Mouse (Mus musculus) G1E-ER4 (cell line): ENCODE data around the gene Mrpl53. TPM values are rescaled to one million over a fixed set of nuclear protein-coding genes. Genes with fewer than 3 reads are reported as not detected.

Source experiments
- GATA1 ChIP-seq: IDR thresholded peaks from one replicate; pipeline ENCODE4 v1.8.0; 2012; ENCODE audit warnings: low read length, inconsistent platforms
- polyA plus RNA-seq: library from polyadenylated mRNA; stranded (reverse); fragments of >175 nt; gene quantifications from 2 replicates; pipeline ENCODE4 v1.2.3, GENCODE M21; 2012

Mrpl53 gene
- polyA plus RNA-seq, 1 experiment, result 81.4 TPM

DNA sequence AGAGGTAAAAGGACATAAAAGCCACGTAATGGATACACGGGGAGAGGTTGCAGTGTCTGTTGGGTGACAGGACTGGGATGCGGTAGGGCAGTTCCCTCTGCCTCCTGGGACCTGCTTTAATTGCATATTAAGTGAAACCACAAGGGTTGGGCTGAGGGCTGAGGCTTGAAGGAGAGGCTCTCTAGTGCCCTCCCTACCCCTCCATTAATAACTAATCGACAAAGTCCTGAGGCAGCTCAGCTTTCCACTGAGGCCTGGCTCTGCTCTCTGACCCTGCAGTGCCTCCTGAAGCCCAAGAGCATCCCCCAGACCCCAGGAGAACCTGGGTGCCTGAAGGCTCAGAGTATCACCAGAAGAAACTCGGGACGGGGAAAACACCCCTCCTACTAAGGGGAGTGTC lies 24.4 kb upstream of the Mrpl53 start:
- no peak for TF ChIP-seq GATA1

DNA sequence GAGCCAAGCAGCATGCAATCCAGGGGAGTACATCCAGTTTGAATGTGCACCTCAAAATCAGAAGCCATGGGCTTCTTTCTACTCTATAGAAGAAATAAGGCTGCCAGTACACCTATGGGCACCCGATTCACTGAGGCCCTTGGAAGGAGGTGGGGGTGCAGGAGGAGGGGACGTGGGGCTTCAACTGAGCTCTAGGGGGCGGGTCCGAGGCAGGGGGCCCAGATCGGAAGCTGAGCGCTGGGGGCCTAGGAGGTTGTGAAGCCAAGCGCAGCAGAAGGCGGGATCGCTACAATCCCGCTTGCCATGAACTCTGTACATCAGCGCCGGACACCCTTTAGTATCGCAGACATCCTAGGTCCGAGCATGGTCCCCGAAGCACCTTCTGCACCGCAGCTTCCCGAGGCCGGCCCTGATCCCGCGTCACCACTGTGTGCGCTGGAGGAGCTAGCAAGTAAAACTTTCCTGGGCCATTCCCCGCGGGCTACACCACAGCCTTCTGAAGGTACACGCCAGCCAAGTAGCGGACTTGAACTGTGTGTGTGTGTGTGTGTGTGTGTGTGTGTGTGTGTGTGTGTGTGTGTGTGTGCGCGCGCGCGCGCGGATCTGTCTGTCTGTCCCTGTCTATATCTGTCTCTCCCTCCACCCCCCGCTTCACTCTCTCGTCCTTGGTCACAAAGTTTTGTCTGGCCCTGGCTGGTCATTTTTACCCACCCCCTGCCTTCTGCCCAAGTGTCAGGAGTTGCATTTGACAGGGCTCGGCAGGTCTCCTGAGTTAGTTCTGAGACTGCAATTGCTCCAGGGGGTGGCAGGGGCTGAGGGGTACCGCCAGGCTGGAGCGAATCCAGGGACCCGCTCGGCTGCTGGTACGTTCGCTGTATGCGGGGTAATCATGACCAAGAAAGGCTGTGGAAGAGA lies 22.5 kb upstream of the Mrpl53 start, which contains the start of gene Lbx2:
Gene Lbx2 (plus strand): TSS at position 247 of the 915 bp plus-strand sequence.
- TF ChIP-seq GATA1, result no peak

DNA sequence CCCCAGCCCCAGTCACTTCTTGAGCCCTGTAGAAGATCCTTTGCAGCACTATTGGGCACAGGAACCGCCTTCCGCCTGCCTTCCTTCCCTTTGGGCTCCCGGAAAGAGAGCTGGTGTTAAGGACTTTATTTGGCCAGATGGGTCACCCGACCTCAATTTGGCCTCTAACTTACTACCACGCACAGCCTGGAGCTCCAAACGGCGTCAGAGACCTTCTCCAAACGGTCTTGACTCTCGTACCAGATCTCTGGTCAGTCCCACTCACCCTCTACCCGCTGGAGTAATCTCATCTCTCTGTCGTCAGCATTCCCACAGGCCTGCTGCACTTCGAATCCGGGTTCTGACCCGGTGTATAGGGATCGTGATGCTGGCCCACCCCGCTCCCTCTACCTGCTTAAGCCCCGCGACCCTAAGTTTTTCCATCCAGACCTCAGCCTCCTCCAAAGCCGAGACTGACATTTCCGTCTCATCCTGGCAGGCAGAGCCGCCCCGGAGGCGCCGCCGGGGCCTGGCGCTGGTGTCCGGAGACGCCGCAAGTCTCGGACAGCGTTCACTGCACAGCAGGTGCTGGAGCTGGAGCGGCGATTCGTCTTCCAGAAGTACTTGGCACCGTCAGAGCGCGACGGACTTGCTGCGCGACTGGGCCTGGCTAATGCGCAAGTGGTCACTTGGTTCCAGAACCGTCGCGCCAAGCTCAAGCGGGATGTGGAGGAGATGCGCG lies 21.5 kb upstream of the Mrpl53 start:
- TF ChIP-seq GATA1, result no peak

- TF ChIP-seq GATA1, result no peak
Measured at GRCm38 (mm10) chr6:83087926-83088260, 20.9 kb upstream of the Mrpl53 start.

- TF ChIP-seq GATA1, result no peak
Measured at GRCm38 (mm10) chr6:83092416-83093127, 16.3 kb upstream of the Mrpl53 start.

- TF ChIP-seq GATA1, result no peak
Measured at GRCm38 (mm10) chr6:83095968-83096367, 12.9 kb upstream of the Mrpl53 start.

DNA sequence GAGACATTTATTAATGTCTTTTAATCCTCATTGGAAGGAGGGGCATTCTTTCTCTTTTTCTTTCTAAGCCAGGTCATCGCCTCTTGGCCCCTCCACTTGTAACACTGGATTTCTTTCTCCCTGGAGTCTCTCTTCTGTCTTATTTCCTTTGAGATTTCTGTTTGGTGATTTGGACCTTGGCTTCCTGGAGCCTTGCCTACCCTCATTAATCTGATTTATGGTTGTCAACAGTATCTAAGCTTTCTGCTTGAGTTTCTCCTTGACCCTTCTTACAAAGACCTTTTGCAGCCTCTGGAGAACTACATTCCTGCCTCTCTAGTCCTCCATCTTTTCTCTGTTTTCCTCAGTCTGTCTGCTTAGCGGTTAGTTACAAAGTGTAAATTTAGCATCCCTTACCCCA lies 10.4 kb upstream of the Mrpl53 start:
- TF ChIP-seq GATA1, result no peak

- TF ChIP-seq GATA1, result no peak
Measured at GRCm38 (mm10) chr6:83101316-83101687, 7.5 kb upstream of the Mrpl53 start, which contains the start of the genes Ccdc142 and Gm42688. Gene Ccdc142, plus strand, starts transcription at chr6:83101601. Gene Gm42688, plus strand, starts transcription at chr6:83101617.

DNA sequence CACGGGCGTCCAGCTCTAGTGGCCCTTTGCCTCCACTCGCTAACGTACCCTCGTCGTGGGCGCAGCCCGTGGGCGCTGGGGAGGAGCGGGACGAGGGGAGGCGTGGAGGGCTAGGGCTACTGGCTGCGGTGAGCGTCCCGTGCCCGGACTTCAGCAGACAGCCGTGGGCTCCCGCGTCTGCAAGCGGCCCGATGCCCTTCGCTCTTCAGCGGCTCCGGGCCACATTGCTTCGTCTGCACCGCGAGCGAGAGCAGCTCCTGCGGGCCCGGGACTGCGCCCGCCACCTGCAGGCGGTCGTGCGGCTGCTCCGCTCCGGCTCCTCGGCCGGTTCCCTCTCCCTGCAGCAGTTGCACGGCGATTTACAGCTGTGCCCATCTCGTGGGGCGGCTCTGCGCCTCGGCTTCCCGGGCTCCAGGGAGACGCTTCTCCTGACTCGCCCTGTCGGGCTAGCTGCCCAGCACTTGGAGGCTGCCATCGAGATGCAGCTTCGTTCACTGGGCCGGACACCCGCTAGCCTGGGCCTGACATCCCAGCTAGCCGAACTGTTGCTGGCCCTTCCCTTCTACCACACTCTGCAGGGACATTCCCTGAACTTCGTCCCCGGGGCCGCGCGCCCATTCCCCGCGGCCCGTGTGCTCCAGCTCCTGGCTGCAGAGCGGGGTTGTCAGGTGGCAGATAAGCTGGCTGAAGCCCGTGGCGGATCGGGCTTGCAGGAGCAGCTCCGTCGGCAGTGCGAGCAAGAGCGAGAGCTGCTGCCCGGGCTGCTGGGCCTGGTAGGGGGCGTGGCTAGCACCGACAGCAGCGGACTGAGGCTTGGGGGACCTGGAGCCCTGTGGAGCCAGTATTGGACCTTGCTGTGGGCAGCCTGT lies 6.9 kb upstream of the Mrpl53 start:
- no peak for TF ChIP-seq GATA1

- TF ChIP-seq GATA1, result no peak
Measured at GRCm38 (mm10) chr6:83103130-83103650, 5.7 kb upstream of the Mrpl53 start.

GRCm38 (mm10) chr6:83104158-83104557 lies 4.7 kb upstream of the Mrpl53 start:
- TF ChIP-seq GATA1, result no peak

- TF ChIP-seq GATA1, result no peak
Measured at GRCm38 (mm10) chr6:83107566-83108400, 1.1 kb upstream of the Mrpl53 start.

DNA sequence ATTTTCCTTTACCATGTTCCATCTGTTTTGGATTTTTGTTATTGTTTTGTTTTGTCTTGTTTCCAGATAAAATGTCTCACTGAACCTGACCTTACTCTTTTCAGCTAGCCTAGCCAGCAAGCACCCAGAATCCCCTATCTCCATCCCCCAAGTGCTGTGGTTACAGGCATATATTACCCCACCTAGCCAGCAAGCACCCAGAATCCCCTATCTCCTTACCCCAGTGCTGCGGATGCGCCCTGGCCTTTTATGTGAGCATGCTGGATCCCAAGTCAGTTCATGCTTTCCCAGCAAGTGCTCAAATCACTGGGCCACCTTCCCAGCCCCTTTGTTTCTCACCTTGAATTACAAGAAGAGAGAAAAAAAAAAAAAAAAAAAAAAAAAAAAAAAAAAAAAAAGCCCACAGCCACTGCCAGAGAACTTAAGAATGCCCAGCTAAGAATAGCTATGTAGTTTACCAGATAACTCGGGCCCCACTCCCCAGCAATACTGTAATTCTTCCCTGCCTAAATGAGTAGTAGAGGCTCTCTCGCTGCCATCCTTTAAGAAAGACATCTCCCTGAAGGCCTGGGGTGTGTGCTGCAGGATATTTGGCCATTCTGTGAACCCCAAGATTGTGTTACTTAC lies 2.8 kb downstream of the Mrpl53 start:
- no peak for TF ChIP-seq GATA1

- TF ChIP-seq GATA1, result no peak
Measured at GRCm38 (mm10) chr6:83115011-83115671, 6.3 kb downstream of the Mrpl53 start, which contains the start of gene Mogs. Gene Mogs, plus strand, starts transcription at chr6:83115496.
